ENCODE assay signal across 8 mouse cellular contexts in the genomic region with DNA sequence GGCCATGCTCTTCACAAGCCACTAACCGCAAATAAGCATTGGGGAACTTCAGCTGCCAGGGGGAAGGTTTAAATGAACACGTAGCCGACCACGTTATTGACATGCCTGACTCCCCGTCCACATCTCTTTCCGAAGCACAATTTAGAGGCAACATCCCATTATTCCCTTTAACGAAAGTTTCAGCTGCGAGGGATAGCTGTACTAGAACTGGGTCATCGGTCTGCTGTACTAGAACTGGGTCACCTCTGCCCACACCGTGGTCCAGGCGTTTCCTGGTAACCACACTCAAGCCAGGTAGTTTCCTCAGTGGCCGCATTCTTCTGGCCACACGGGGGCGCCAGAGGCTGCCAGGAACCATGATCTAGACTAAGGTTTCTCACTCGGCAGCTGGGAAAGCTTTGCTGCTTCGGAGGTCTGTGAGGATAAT. TPM values are rescaled to one million over a fixed set of nuclear protein-coding genes. Genes with fewer than 3 reads are reported as not detected.
A peak's percentile ranks its signal among the peaks of the same experiment; 100 is the strongest.
DNase-seq lines count a peak whose midpoint lies in the region; ATAC-seq and TF ChIP-seq lines count a peak whose summit lies in the region.

No protein-coding gene starts in this region.

- H3K36me3 ChIP-seq in ES-Bruce4 (ENCODE audit: control insufficient read depth, insufficient read depth, low read length, poor library complexity, severe bottlenecking) = no peaks in the 10 kb centered on the region
- H3K36me3 ChIP-seq in forebrain, embryonic 14.5 days (ENCODE audit: control insufficient read depth, insufficient read depth, low read length) = peaks cover 12% of the 10 kb centered on the region
- peaks cover 7% of the 10 kb centered on the region; the same call in 1 of the 2 replicates for H3K36me3 ChIP-seq in liver, embryonic 16.5 days (ENCODE audit: control insufficient read depth, insufficient read depth)
- peaks cover 17% of the 10 kb centered on the region for H3K36me3 ChIP-seq in neural tube, embryonic 13.5 days
- H3K36me3 ChIP-seq in testis, adult 2 months (ENCODE audit: control insufficient read depth, insufficient read depth, low read length) = no peaks in the 10 kb centered on the region

- no peak for TF ChIP-seq POLR2A in ES-Bruce4 (IDR thresholded peaks at IDR 0.05; ENCODE audit: insufficient read depth, low read length)
- TF ChIP-seq POLR2A in testis, adult 2 months (IDR thresholded peaks at IDR 0.05; ENCODE audit: control insufficient read depth, low read depth, low read length) = no peak

- H3K27ac ChIP-seq in ES-Bruce4 (ENCODE audit: insufficient read depth, low read length) = no peak overlapping the region
- no peak overlapping the region for H3K27ac ChIP-seq in forebrain, embryonic 14.5 days (ENCODE audit: low read depth, low read length)
- no peak overlapping the region for H3K27ac ChIP-seq in liver, embryonic 16.5 days (ENCODE audit: low read length)
- no peak overlapping the region for H3K27ac ChIP-seq in neural tube, embryonic 13.5 days (replicated peaks)
- H3K27ac ChIP-seq in testis, adult 2 months (ENCODE audit: control insufficient read depth, insufficient read depth, low read depth, low read length) = no peak overlapping the region

- H3K4me3 ChIP-seq in ES-Bruce4 (ENCODE audit: low read depth, low read length) = no peak overlapping the region
- H3K4me3 ChIP-seq in forebrain, embryonic 14.5 days (ENCODE audit: low read depth, low read length) = peak overlapping the region; percentile 4; the same call in 1 of the 2 replicates
- H3K4me3 ChIP-seq in liver, embryonic 16.5 days (ENCODE audit: low read depth, low read length) = no peak overlapping the region
- peak overlapping the region; percentile 22 for H3K4me3 ChIP-seq in neural tube, embryonic 13.5 days
- peak overlapping the region; percentile 73 for H3K4me3 ChIP-seq in testis, adult 2 months (ENCODE audit: control insufficient read depth, low read depth, low read length)

- peak overlapping the region; percentile 32 for H3K4me2 ChIP-seq in forebrain, embryonic 14.5 days (ENCODE audit: low read length)
- H3K4me2 ChIP-seq in liver, embryonic 16.5 days (ENCODE audit: low read depth, low read length) = peak overlapping the region; percentile 41
- peak overlapping the region; percentile 56 for H3K4me2 ChIP-seq in neural tube, embryonic 13.5 days

- peaks cover 2% of the 10 kb centered on the region for H3K4me1 ChIP-seq in ES-Bruce4 (ENCODE audit: control insufficient read depth, insufficient read depth, low read length)
- no peaks in the 10 kb centered on the region for H3K4me1 ChIP-seq in forebrain, embryonic 14.5 days (ENCODE audit: control insufficient read depth, insufficient read depth, low read length)
- H3K4me1 ChIP-seq in liver, embryonic 16.5 days (ENCODE audit: control insufficient read depth, low read depth, low read length) = peaks cover 10% of the 10 kb centered on the region
- peaks cover 27% of the 10 kb centered on the region for H3K4me1 ChIP-seq in neural tube, embryonic 13.5 days (replicated peaks)
- peaks cover 16% of the 10 kb centered on the region for H3K4me1 ChIP-seq in testis, adult 2 months (ENCODE audit: control insufficient read depth, insufficient read depth, low read length)

- 9% methylated on average over 16 of the region's 16 CpGs for WGBS in forebrain, embryonic 14.5 days
- 5% methylated on average over 16 of the region's 16 CpGs for WGBS in large intestine, adult 2 months
- 2% methylated on average over 16 of the region's 16 CpGs for WGBS in liver, embryonic 16.5 days (ENCODE audit: insufficient replicate concordance)
- 7% methylated on average over 16 of the region's 16 CpGs for WGBS in neural tube, embryonic 13.5 days

- no peaks in the 10 kb centered on the region for H3K27me3 ChIP-seq in ES-Bruce4 (ENCODE audit: control insufficient read depth, insufficient read depth, low read length, poor library complexity, severe bottlenecking)
- H3K27me3 ChIP-seq in forebrain, embryonic 14.5 days (replicated peaks; ENCODE audit: control insufficient read depth, insufficient read depth, low read length) = no peaks in the 10 kb centered on the region; the same call in 1 of the 2 replicates
- H3K27me3 ChIP-seq in liver, embryonic 16.5 days (ENCODE audit: control insufficient read depth, insufficient read depth, low read depth, low read length) = no peaks in the 10 kb centered on the region; the same call in 1 of the 2 replicates
- H3K27me3 ChIP-seq in neural tube, embryonic 13.5 days = peaks cover 10% of the 10 kb centered on the region
- H3K27me3 ChIP-seq in testis, adult 2 months (ENCODE audit: control insufficient read depth, insufficient read depth, low read length) = no peaks in the 10 kb centered on the region

- intact Hi-C loops in heart, postnatal 14 days (cut with DNase I) = loop anchor here (2.0 kb wide), 1 partner anchor 106 kb away; no protein-coding TSS in a partner anchor

- TF ChIP-seq CTCF in ES-Bruce4 (IDR thresholded peaks at IDR 0.05; ENCODE audit: low read depth, low read length) = peak; percentile 87
- peak; percentile 97 for TF ChIP-seq CTCF in testis, adult 2 months (IDR thresholded peaks at IDR 0.05; ENCODE audit: control insufficient read depth, insufficient read depth, insufficient replicate concordance, low read depth, low read length)

- no peak for TF ChIP-seq EP300 in ES-Bruce4 (IDR thresholded peaks at IDR 0.05; ENCODE audit: insufficient read depth, low read depth, low read length)

- peak; percentile 67 for DNase-seq in c-Kit-positive CD71-positive TER-119-positive erythroid progenitor cells, embryonic 14.5 days (ENCODE audit: low spot score)
- peak; percentile 92 for DNase-seq in forebrain, embryonic 14.5 days (ENCODE audit: low spot score)
- peak; percentile 88 to 91 for DNase-seq in heart, postnatal 14 days
- peak; percentile 48 for DNase-seq in large intestine, adult 2 months (ENCODE audit: low read depth, low spot score)

- peak; percentile 74 for ATAC-seq in forebrain, embryonic 14.5 days
- ATAC-seq in liver, embryonic 16.5 days (ENCODE audit: low read depth) = 0 out of 2 replicates have a peak, but pooled peaks have one; percentile 39
- peak; percentile 36 for ATAC-seq in neural tube, embryonic 13.5 days (ENCODE audit: low read depth)

- H3K9me3 ChIP-seq in ES-Bruce4 (replicated peaks; ENCODE audit: control insufficient read depth, insufficient read depth, low read length, poor library complexity, severe bottlenecking) = no peaks in the 10 kb centered on the region
- no peaks in the 10 kb centered on the region for H3K9me3 ChIP-seq in forebrain, embryonic 14.5 days (replicated peaks; ENCODE audit: control insufficient read depth, low read length)
- H3K9me3 ChIP-seq in liver, embryonic 16.5 days (replicated peaks; ENCODE audit: control insufficient read depth, low read length) = no peaks in the 10 kb centered on the region
- no peaks in the 10 kb centered on the region for H3K9me3 ChIP-seq in neural tube, embryonic 13.5 days

- H3K9ac ChIP-seq in ES-Bruce4 (ENCODE audit: low read depth, poor library complexity, severe bottlenecking) = no peak overlapping the region
- H3K9ac ChIP-seq in forebrain, embryonic 14.5 days (ENCODE audit: low read length) = 0 out of 2 replicates have a peak overlapping the region, but pooled peaks have one; percentile 9
- H3K9ac ChIP-seq in liver, embryonic 16.5 days (ENCODE audit: low read depth, low read length) = no peak overlapping the region
- H3K9ac ChIP-seq in neural tube, embryonic 13.5 days = peak overlapping the region; percentile 57

RNA-seq across cellular contexts. Expression of a gene that starts 44.4 kb away (rescaled TPM):
- polyA plus RNA-seq in ES-Bruce4 (2011; ENCODE audit: insufficient read depth, insufficient read length, low read depth, missing spikeins) = 238 and 257 TPM in 2 replicates
- 86.8 and 90.9 TPM in 2 replicates for polyA plus RNA-seq in forebrain, embryonic 14.5 days (2014; fragmentation: Nextera tagmentation; extraction: Ambion mirVana)
- 10 to 100 TPM; 31.5 to 31.8 TPM for total RNA-seq in heart, postnatal 14 days (2021)
- 9.4 and 13.8 TPM in 2 replicates for polyA plus RNA-seq in large intestine, adult 2 months (2012; rRNA removed)
- 24.9 and 25.7 TPM in 2 replicates for polyA plus RNA-seq in liver, embryonic 16.5 days (2015; fragmentation: Nextera tagmentation; extraction: Ambion mirVana)
- polyA plus RNA-seq in neural tube, embryonic 13.5 days (2015; fragmentation: Nextera tagmentation; extraction: Ambion mirVana) = 62.3 and 71.8 TPM in 2 replicates
- polyA plus RNA-seq in testis, adult 2 months (2012; rRNA removed) = 12.9 and 21.8 TPM in 2 replicates

RNA-seq across cellular contexts. Expression of a gene that starts 44.5 kb away (rescaled TPM):
- polyA plus RNA-seq in ES-Bruce4 (2011; ENCODE audit: insufficient read depth, insufficient read length, low read depth, missing spikeins) = 17.0 and 22.5 TPM in 2 replicates
- polyA plus RNA-seq in forebrain, embryonic 14.5 days (2014; fragmentation: Nextera tagmentation; extraction: Ambion mirVana) = 30.2 and 35.7 TPM in 2 replicates
- total RNA-seq in heart, postnatal 14 days (2021) = 10 to 100 TPM; 18.0 to 21.0 TPM
- 11.8 and 13.2 TPM in 2 replicates for polyA plus RNA-seq in large intestine, adult 2 months (2012; rRNA removed)
- polyA plus RNA-seq in liver, embryonic 16.5 days (2015; fragmentation: Nextera tagmentation; extraction: Ambion mirVana) = 13.3 and 13.4 TPM in 2 replicates
- 34.4 and 36.0 TPM in 2 replicates for polyA plus RNA-seq in neural tube, embryonic 13.5 days (2015; fragmentation: Nextera tagmentation; extraction: Ambion mirVana)
- 4.8 and 5.1 TPM in 2 replicates for polyA plus RNA-seq in testis, adult 2 months (2012; rRNA removed)

RNA-seq across cellular contexts. Expression of a gene that starts 53.5 kb away (rescaled TPM):
- polyA plus RNA-seq in ES-Bruce4 (2011; ENCODE audit: insufficient read depth, insufficient read length, low read depth, missing spikeins) = 3.6 and 4.8 TPM in 2 replicates
- 61.9 and 68.1 TPM in 2 replicates for polyA plus RNA-seq in forebrain, embryonic 14.5 days (2014; fragmentation: Nextera tagmentation; extraction: Ambion mirVana)
- total RNA-seq in heart, postnatal 14 days (2021) = 100 to 1,000 TPM; 437 to 440 TPM
- 254 and 387 TPM in 2 replicates for polyA plus RNA-seq in large intestine, adult 2 months (2012; rRNA removed)
- 26.3 and 30.9 TPM in 2 replicates for polyA plus RNA-seq in liver, embryonic 16.5 days (2015; fragmentation: Nextera tagmentation; extraction: Ambion mirVana)
- 51.8 and 62.6 TPM in 2 replicates for polyA plus RNA-seq in neural tube, embryonic 13.5 days (2015; fragmentation: Nextera tagmentation; extraction: Ambion mirVana)
- 94.8 and 143 TPM in 2 replicates for polyA plus RNA-seq in testis, adult 2 months (2012; rRNA removed)

Comparison
In these comparisons a context has a peak if more than half of its experiments do, and no peak if none do; other contexts are left out.
1. H3K4me3 ChIP-seq: peak in forebrain, embryonic 14.5 days (single experiment), neural tube, embryonic 13.5 days (single experiment) and testis, adult 2 months (single experiment); none in ES-Bruce4 (single experiment) and liver, embryonic 16.5 days (single experiment).
2. H3K9ac ChIP-seq: peak in forebrain, embryonic 14.5 days (single experiment) and neural tube, embryonic 13.5 days (single experiment); none in ES-Bruce4 (single experiment) and liver, embryonic 16.5 days (single experiment).
3. Peak in every context shown above with its lines, with median percentiles within 50 percentile points of each other: DNase-seq, ATAC-seq and H3K4me2 ChIP-seq.